Mouse (Mus musculus): ENCODE measurements around the gene Crebrf. TPM values are rescaled to one million over a fixed set of nuclear protein-coding genes. Genes with fewer than 3 reads are reported as not detected.
A peak's percentile ranks its signal among the peaks of the same experiment; 100 is the strongest.

Gene Crebrf
- polyA plus RNA-seq, 1 experiment from 2014 or later, result 5.8 TPM

DNA sequence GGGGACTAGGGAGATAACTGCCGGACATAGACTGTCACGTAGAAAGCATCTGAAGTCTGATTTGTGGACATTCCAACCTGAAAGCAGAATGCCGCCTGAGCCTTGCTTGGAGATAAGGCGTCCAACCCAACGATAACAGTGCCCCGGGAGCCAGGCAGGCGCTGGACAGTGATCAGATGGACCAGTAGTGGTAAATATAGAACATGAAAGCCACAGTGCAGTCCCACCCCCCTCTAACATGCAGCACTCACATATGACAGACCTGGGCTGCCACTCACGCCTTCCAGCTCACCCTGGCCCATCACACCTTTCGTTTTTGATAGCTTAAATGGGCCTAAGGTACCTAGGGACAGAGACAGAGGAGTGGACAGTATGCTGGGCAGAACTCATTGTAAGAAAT, 98.0 kb downstream of the Crebrf start:
- WGBS (ENCODE audit: insufficient replicate concordance), result 62% methylated on average over 9 of the region's 9 CpGs
- Histone ChIP-seq H3K4me1 (ENCODE audit: insufficient read depth) (no peaks in the 10 kb centered on the region), H3K9me3 (ENCODE audit: low read length) (no peaks in the 10 kb centered on the region), H3K36me3 (replicated peaks; ENCODE audit: insufficient read depth, low read length) (no peaks in the 10 kb centered on the region), H3K27ac (ENCODE audit: low read depth) (no peak overlapping the region), H3K4me2 (ENCODE audit: low read depth, low read length) (no peak overlapping the region), H3K4me3 (ENCODE audit: low read depth, low read length) (no peak overlapping the region), H3K9ac (replicated peaks) (no peak overlapping the region), H3K27me3 (ENCODE audit: insufficient read depth, low read length) (no peaks in the 10 kb centered on the region)
- ATAC-seq (no peak), DNase-seq (no peak)
- TF ChIP-seq CTCF (IDR thresholded peaks at IDR 0.05; ENCODE audit: low read depth) (no peak), EP300 (IDR thresholded peaks at IDR 0.05; ENCODE audit: low read depth) (no peak)

DNA sequence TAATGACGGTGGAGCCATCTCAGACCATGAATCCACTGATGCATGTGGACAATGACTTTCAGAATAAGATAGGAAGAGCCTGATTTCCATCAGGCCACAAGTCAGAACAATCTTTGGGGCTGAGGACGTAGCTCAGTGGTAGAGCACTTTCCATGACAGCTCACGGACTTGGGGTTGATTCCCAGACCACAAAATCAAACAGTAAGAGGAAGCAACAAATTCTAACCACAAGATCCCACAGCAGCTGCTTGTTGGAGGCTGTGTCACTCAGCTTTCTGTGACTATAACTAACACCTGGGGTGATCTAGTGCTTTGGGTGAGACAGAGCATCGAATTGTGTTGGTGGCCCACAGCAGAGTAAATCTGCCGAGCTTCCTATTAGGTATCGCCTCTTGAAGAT, 101.4 kb downstream of the Crebrf start:
- H3K9me3 ChIP-seq (ENCODE audit: low read length), result no peaks in the 10 kb centered on the region
- ATAC-seq, result no peak

DNA sequence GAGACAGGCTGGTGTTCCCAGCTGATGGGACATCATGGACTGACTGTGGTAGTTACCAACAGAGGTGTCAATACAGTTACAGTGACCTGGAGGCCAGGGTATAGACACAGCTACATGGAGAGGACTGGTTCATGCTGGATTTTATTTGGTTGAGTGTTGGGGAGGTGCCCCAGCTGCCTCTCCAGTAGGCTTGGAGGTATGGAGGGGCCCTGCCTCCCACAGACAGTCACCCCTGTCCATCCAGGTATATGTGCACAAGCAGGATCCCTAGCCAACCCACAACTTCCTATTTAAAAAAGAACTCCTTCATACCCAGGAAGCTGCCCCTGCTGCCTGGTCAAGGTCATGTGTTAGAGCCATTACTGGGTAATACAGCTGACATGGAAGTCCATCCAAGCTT, 102.3 kb downstream of the Crebrf start:
- Histone ChIP-seq H3K36me3 (replicated peaks; ENCODE audit: insufficient read depth, low read length) (no peaks in the 10 kb centered on the region), H3K27me3 (ENCODE audit: insufficient read depth, low read length) (no peaks in the 10 kb centered on the region), H3K4me3 (ENCODE audit: low read depth, low read length) (no peak overlapping the region), H3K4me1 (ENCODE audit: insufficient read depth) (no peaks in the 10 kb centered on the region), H3K9me3 (ENCODE audit: low read length) (no peaks in the 10 kb centered on the region), H3K4me2 (ENCODE audit: low read depth, low read length) (no peak overlapping the region), H3K27ac (ENCODE audit: low read depth) (no peak overlapping the region), H3K9ac (replicated peaks) (no peak overlapping the region)
- ATAC-seq, result no peak
- TF ChIP-seq EP300 (IDR thresholded peaks at IDR 0.05; ENCODE audit: low read depth), result no peak
- no peak for DNase-seq

More for the DNA sequence above, 101.4 kb downstream of the Crebrf start:
- H3K27ac ChIP-seq (ENCODE audit: low read depth), result no peak overlapping the region
- 49% methylated on average over 6 of the region's 6 CpGs for WGBS (ENCODE audit: insufficient replicate concordance)
- H3K36me3 ChIP-seq (replicated peaks; ENCODE audit: insufficient read depth, low read length), result no peaks in the 10 kb centered on the region
- no peaks in the 10 kb centered on the region for H3K4me1 ChIP-seq (ENCODE audit: insufficient read depth)
- DNase-seq, result no peak
- TF ChIP-seq EP300 (IDR thresholded peaks at IDR 0.05; ENCODE audit: low read depth) (no peak), CTCF (IDR thresholded peaks at IDR 0.05; ENCODE audit: low read depth) (no peak)
- H3K9ac ChIP-seq (replicated peaks), result no peak overlapping the region
- H3K4me3 ChIP-seq (ENCODE audit: low read depth, low read length), result no peak overlapping the region
- no peak overlapping the region for H3K4me2 ChIP-seq (ENCODE audit: low read depth, low read length)
- H3K27me3 ChIP-seq (ENCODE audit: insufficient read depth, low read length), result no peaks in the 10 kb centered on the region

DNA sequence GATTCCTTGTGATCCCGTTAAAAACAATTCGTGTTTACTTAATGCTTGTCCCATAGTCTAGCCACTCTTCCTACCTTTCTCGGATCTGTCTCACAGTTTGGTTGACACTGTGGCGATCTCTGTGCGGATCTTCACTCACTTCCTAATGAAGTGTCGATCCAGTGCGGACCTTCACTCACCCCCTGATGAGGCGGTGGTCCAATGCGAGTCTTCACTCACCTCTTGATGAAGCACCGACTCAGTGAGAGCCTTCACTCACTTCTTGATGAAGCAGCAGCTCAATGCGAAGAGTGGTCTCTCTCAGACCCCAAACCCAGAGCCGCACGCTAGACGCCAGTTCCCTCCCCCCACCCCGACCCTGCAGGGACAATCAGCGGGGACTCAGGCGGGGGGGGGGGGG, 110.7 kb downstream of the Crebrf start:
- Histone ChIP-seq H3K4me1 (ENCODE audit: insufficient read depth) (no peaks in the 10 kb centered on the region), H3K9ac (replicated peaks) (no peak overlapping the region), H3K27ac (ENCODE audit: low read depth) (no peak overlapping the region), H3K4me3 (ENCODE audit: low read depth, low read length) (no peak overlapping the region), H3K27me3 (ENCODE audit: insufficient read depth, low read length) (peaks cover 7% of the 10 kb centered on the region; the same call in 1 of the 2 replicates), H3K36me3 (replicated peaks; ENCODE audit: insufficient read depth, low read length) (no peaks in the 10 kb centered on the region), H3K4me2 (ENCODE audit: low read depth, low read length) (no peak overlapping the region), H3K9me3 (ENCODE audit: low read length) (0 out of 2 replicates have a peak, but pooled peaks cover 5% of the 10 kb centered on the region)
- DNase-seq (peak; percentile 6), ATAC-seq (no peak)
- WGBS (ENCODE audit: insufficient replicate concordance), result 68% methylated on average over 15 of the region's 17 CpGs
- TF ChIP-seq EP300 (IDR thresholded peaks at IDR 0.05; ENCODE audit: low read depth), result no peak
- TF ChIP-seq CTCF (IDR thresholded peaks at IDR 0.05; ENCODE audit: low read depth), result no peak

Other genes with a start within 250 kb of the Crebrf start
- 34.4 and 35.0 TPM in 2 replicates for gene Ergic1, start 154.2 kb upstream of the Crebrf start, polyA plus RNA-seq (2015; fragmentation: Nextera tagmentation; extraction: Ambion mirVana)
- gene Dusp1, start 153.5 kb upstream of the Crebrf start, polyA plus RNA-seq (2015; fragmentation: Nextera tagmentation; extraction: Ambion mirVana), result 13.4 and 14.2 TPM in 2 replicates
- 122 and 126 TPM in 2 replicates for gene Atp6v0e, start 52.4 kb upstream of the Crebrf start, polyA plus RNA-seq (2015; fragmentation: Nextera tagmentation; extraction: Ambion mirVana)
- gene Bnip1, start 65.4 kb downstream of the Crebrf start, polyA plus RNA-seq (2015; fragmentation: Nextera tagmentation; extraction: Ambion mirVana), result 18.6 and 19.7 TPM in 2 replicates
- not detected in 2 replicates for gene Nkx2-5, start 129.4 kb downstream of the Crebrf start, polyA plus RNA-seq (2015; fragmentation: Nextera tagmentation; extraction: Ambion mirVana)
- 1.6 and 2.7 TPM in 2 replicates for gene Kifc5b, start 201.4 kb downstream of the Crebrf start, polyA plus RNA-seq (2015; fragmentation: Nextera tagmentation; extraction: Ambion mirVana)
- gene Phf1, start 217.4 kb downstream of the Crebrf start, polyA plus RNA-seq (2015; fragmentation: Nextera tagmentation; extraction: Ambion mirVana), result 2.5 and 2.7 TPM in 2 replicates
- gene Cuta, start 223.9 kb downstream of the Crebrf start, polyA plus RNA-seq (2015; fragmentation: Nextera tagmentation; extraction: Ambion mirVana), result 83.4 and 87.1 TPM in 2 replicates
- 0.19 and 0.33 TPM in 2 replicates for gene Syngap1, start 225.6 kb downstream of the Crebrf start, polyA plus RNA-seq (2015; fragmentation: Nextera tagmentation; extraction: Ambion mirVana)

All from liver, postnatal 0 days (tissue).